Mouse (Mus musculus) lung, postnatal 0 days (tissue): ENCODE measurements at regions not wholly inside any gene's neighbourhood (a gene's known extent, or its start where the extent isn't known, plus 50 kb on each side); places are given as distances from the start of the nearest gene placed in this dataset.
A peak's percentile ranks its signal among the peaks of the same experiment; 100 is the strongest.

Experiments
- ATAC-seq: fragments of 200-750 bp; cut with Nextera tagmentation; 2 replicates; pipeline ENCODE4 v1.8.0; 2017; ENCODE audit warnings: moderate library complexity
- DNase-seq: peaks from one replicate; pipeline ENCODE4 v3.0.0-alpha.2; 2016; ENCODE audit warnings: low spot score
- H3K27ac ChIP-seq: fragments of 300-500 bp; sonication (generic); 2 replicates; pipeline ENCODE4 v1.5.1; 2014; ENCODE audit warnings: antibody characterized with exemption, mild to moderate bottlenecking, low read length, mixed read lengths
- H3K27me3 ChIP-seq: fragments of 300-500 bp; sonication (generic); replicated peaks from 2 replicates; pipeline ENCODE4 v1.6.1; 2014; ENCODE audit warnings: low read length, mixed read lengths; ENCODE audit not compliant: insufficient read depth
- H3K36me3 ChIP-seq: fragments of 300-500 bp; sonication (generic); 2 replicates; pipeline ENCODE4 v1.6.1; 2014; ENCODE audit warnings: low read length, mixed read lengths; ENCODE audit not compliant: insufficient read depth
- H3K4me1 ChIP-seq: fragments of 300-500 bp; sonication (generic); 2 replicates; pipeline ENCODE4 v1.6.1; 2014; ENCODE audit warnings: antibody characterized with exemption, low read depth, low read length, mixed read lengths; ENCODE audit not compliant: insufficient read depth
- H3K4me2 ChIP-seq: fragments of 300-500 bp; sonication (generic); replicated peaks from 2 replicates; pipeline ENCODE4 v1.6.1; 2014; ENCODE audit warnings: low read depth, mild to moderate bottlenecking, low read length, moderate library complexity, mixed read lengths
- H3K4me3 ChIP-seq: fragments of 300-500 bp; sonication (generic); 2 replicates; pipeline ENCODE4 v1.5.1; 2014; ENCODE audit warnings: low read depth, low read length
- H3K9ac ChIP-seq: fragments of 300-500 bp; sonication (generic); replicated peaks from 2 replicates; pipeline ENCODE4 v1.6.1; 2014; ENCODE audit warnings: low read depth, mild to moderate bottlenecking
- H3K9me3 ChIP-seq: fragments of 300-500 bp; sonication (generic); 2 replicates; pipeline ENCODE4 v1.6.1; 2016; ENCODE audit warnings: low read length, mixed read lengths
- CTCF ChIP-seq: IDR thresholded peaks from 2 replicates; pipeline ENCODE4 v1.5.1; 2016; ENCODE audit warnings: antibody characterized with exemption, mild to moderate bottlenecking
- EP300 ChIP-seq: IDR thresholded peaks from 2 replicates; pipeline ENCODE4 v1.6.1; 2016; ENCODE audit warnings: antibody characterized with exemption, mild to moderate bottlenecking, control low read depth
- WGBS: fragments of 180-500 bp; shearing (Covaris S2); extraction: QIAGEN DNeasy Blood & Tissue Kit; methylation state at CpG from one replicate; pipeline ENCODE4 v1.1.7; 2014; 5-methylcytosine and 5-hydroxymethylcytosine counted together

DNA sequence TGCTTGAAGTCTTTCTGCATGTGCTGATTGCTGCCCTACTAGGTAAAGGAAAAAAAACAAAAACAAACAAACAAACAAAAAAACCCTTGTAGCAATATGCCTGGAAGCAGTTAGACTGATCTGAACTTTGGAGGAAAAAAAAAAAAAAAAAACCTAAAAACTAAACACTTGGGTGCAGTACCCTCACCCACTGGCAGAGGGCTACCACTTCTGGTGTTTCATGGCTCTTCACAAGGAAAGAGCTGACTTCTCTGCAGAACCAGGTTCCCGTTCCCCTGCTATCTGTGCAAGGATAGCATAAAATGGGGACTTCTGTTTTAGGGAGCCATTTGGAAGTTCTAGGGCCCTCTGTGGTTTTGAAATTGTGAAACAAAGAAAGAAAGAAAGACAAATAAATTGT, 52.2 kb upstream of the Otud4 start:
- no peaks in the 10 kb centered on the region for H3K36me3 ChIP-seq
- no peak overlapping the region for H3K4me3 ChIP-seq
- no peaks in the 10 kb centered on the region for H3K27me3 ChIP-seq
- H3K9ac ChIP-seq: no peak overlapping the region
- no peaks in the 10 kb centered on the region for H3K4me1 ChIP-seq
- TF ChIP-seq EP300 (no peak), CTCF (peak; percentile 75)
- ATAC-seq (no peak), DNase-seq (peak; percentile 66)
- H3K9me3 ChIP-seq: no peaks in the 10 kb centered on the region
- H3K4me2 ChIP-seq: no peak overlapping the region
- H3K27ac ChIP-seq: no peak overlapping the region
- 0% methylated on average over 1 of the region's 1 CpGs for WGBS

DNA sequence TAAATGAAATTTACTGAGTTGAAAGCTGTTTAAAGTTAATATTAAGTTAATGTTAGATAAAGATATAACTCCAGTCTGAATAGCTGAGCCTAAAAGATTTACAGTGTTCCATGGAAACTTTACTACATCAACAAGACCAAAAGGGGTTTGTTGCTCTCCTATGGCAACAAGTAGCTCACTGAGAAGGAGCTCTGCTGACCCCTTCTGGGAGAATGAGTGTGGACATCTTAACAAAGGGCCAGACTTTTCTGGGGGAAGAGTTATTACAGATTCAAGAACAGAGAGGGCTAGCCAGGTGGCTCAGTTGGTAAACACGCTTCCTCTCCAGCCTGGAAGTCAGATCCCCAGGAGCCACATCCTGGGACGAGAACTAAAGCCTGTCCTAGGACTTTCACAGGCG, 54.5 kb upstream of the Otud4 start:
- DNase-seq (peak; percentile 91), ATAC-seq (peak; percentile 75)
- Histone ChIP-seq H3K9ac (no peak overlapping the region), H3K4me1 (no peaks in the 10 kb centered on the region), H3K9me3 (no peaks in the 10 kb centered on the region), H3K36me3 (no peaks in the 10 kb centered on the region), H3K27me3 (no peaks in the 10 kb centered on the region), H3K4me2 (no peak overlapping the region), H3K4me3 (no peak overlapping the region), H3K27ac (no peak overlapping the region)
- TF ChIP-seq EP300 (no peak), CTCF (peak; percentile 88)
- 23% methylated on average over 3 of the region's 3 CpGs for WGBS

DNA sequence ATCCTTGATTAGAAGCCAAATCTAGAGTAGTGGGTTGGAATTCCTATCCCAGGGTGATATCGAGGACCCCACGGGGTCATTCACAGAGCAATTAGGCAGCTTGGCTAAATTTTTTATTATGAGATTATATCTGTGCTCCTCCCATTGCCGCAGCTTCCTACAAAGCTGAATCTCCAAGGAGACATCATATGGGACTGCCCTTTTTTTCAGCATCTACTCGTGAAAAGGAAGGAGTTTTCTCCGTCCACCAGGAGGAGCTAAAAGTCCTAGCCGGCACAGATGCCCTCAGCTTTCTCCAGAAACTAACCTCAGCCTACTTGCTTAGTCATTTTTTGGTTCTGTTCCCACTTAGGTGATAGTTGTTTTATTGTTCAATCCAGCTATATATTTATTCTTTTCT, 56.1 kb upstream of the Otud4 start:
- no peaks in the 10 kb centered on the region for H3K27me3 ChIP-seq
- no peaks in the 10 kb centered on the region for H3K36me3 ChIP-seq
- ATAC-seq: no peak
- H3K9me3 ChIP-seq: no peaks in the 10 kb centered on the region
- H3K27ac ChIP-seq: no peak overlapping the region
- WGBS: 21% methylated on average over 6 of the region's 6 CpGs
- TF ChIP-seq CTCF (peak; percentile 68), EP300 (no peak)
- no peak overlapping the region for H3K4me2 ChIP-seq
- no peak overlapping the region for H3K9ac ChIP-seq
- DNase-seq: peak; percentile 61
- no peak overlapping the region for H3K4me3 ChIP-seq
- no peaks in the 10 kb centered on the region for H3K4me1 ChIP-seq

DNA sequence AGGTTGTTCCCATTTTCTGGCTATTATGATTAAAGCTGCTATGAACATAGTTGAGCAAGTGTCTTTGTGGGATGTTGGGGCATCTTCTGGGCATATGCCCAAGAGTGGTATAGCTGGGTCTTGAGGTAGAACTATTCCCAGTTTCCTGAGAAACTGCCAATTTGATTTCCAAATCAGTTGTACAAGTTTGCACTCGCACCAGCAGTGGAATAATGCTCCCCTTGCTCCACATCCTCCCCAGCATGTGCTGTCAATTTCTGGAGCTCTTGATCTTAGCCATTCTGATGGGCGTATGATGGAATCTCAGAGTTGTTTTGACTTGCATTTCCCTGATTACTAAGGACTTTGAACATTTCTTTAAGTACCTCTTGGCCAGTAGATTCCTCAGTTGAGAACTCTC, 57.2 kb upstream of the Otud4 start:
- WGBS: 78% methylated on average over 2 of the region's 2 CpGs
- Histone ChIP-seq H3K36me3 (no peaks in the 10 kb centered on the region), H3K27ac (no peak overlapping the region), H3K4me2 (no peak overlapping the region), H3K27me3 (no peaks in the 10 kb centered on the region), H3K9me3 (no peaks in the 10 kb centered on the region), H3K4me3 (no peak overlapping the region), H3K4me1 (no peaks in the 10 kb centered on the region), H3K9ac (no peak overlapping the region)
- no peak for ATAC-seq
- no peak for DNase-seq
- no peak for TF ChIP-seq CTCF
- TF ChIP-seq EP300: no peak

DNA sequence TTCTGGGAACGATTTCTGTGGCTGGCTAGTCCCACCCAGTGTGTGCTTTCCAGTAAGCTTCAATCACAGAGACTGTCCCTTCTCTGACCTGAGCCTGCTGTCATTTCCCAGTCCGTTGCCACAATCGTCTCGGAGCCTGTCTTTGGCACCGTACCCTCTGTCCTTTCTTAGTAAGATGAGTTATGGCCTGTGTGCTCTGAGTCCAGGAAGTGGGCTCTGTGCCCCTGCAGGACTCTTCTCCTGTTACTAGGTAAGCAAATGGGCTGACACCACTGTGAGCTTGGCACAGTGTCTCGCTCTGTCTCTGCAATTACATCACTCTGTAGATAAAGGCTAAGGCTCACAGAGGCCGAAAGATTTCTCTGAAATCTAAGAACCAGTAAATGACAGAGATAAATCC, 63.3 kb upstream of the Otud4 start:
- peak; percentile 80 for ATAC-seq
- peak; percentile 49 for DNase-seq
- H3K27me3 ChIP-seq: no peaks in the 10 kb centered on the region
- TF ChIP-seq EP300: no peak
- no peak for TF ChIP-seq CTCF
- H3K36me3 ChIP-seq: no peaks in the 10 kb centered on the region
- H3K4me1 ChIP-seq: no peaks in the 10 kb centered on the region
- H3K4me3 ChIP-seq: no peak overlapping the region
- H3K4me2 ChIP-seq: no peak overlapping the region
- no peaks in the 10 kb centered on the region for H3K9me3 ChIP-seq
- H3K9ac ChIP-seq: no peak overlapping the region
- 35% methylated on average over 7 of the region's 7 CpGs for WGBS
- no peak overlapping the region for H3K27ac ChIP-seq

DNA sequence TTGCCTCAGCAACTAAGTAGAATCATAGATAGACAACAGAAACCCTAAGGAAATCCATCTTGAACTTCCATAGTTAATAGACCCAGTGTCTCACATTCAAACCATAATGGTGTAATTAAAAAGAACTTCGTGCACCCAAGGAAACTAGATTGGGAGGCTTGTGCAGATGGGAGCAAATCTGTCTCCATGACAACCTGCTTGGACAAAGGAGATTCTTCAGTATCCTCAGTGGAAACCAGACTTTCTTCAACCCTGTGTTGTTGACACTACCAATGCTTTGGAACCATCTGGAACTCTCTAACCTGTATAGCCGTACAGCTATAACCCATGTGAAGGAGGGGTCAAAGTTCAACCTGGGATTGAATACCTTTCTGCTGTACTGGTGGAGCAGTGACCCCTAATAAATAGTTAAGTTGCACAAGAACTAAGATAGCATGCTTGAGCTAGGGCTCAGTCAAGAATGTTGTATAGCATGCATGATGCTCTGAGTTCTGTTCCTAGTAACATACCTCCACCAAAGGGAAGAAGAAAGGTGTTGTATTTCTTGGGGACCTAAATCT, 64.2 kb upstream of the Otud4 start:
- 72% methylated on average over 2 of the region's 2 CpGs for WGBS
- ATAC-seq: no peak
- H3K4me1 ChIP-seq: no peaks in the 10 kb centered on the region
- no peak overlapping the region for H3K9ac ChIP-seq
- H3K4me2 ChIP-seq: no peak overlapping the region
- H3K9me3 ChIP-seq: no peaks in the 10 kb centered on the region
- no peak overlapping the region for H3K27ac ChIP-seq
- no peaks in the 10 kb centered on the region for H3K36me3 ChIP-seq
- TF ChIP-seq CTCF: no peak
- no peak for TF ChIP-seq EP300
- DNase-seq: no peak
- H3K4me3 ChIP-seq: no peak overlapping the region
- H3K27me3 ChIP-seq: no peaks in the 10 kb centered on the region

DNA sequence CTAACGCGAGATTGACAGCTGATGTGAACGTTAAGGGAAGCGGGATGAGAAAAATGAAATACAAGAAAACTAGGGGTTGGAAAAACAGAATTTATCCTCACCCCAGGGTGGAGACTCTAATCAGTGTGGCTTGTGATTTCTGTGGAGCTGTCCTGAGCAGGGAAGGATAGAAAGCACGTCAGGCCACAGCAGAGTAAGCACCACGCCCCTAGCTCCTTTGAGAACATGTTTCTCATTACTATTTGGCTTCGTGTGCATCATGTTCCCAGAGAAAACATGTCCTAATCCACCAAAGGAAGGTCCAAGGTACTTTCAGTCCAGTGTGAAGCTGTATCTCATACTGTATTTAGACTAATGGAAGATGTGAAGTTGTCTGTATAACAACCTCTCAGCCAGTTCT, 65.9 kb upstream of the Otud4 start:
- no peak for TF ChIP-seq EP300
- no peak for TF ChIP-seq CTCF
- no peak overlapping the region for H3K4me3 ChIP-seq
- no peak overlapping the region for H3K27ac ChIP-seq
- DNase-seq (no peak), ATAC-seq (no peak)
- H3K4me1 ChIP-seq: no peaks in the 10 kb centered on the region
- H3K36me3 ChIP-seq: no peaks in the 10 kb centered on the region
- H3K4me2 ChIP-seq: no peak overlapping the region
- H3K9me3 ChIP-seq: no peaks in the 10 kb centered on the region
- WGBS: 84% methylated on average over 7 of the region's 7 CpGs
- H3K9ac ChIP-seq: no peak overlapping the region
- H3K27me3 ChIP-seq: no peaks in the 10 kb centered on the region
